Mouse (Mus musculus) lung, postnatal 0 days (tissue): ENCODE data around the gene Pdxdc1.

ENCODE experiments used
- CTCF ChIP-seq: IDR thresholded peaks from 2 replicates; pipeline ENCODE4 v1.5.1; 2016; ENCODE audit warnings: antibody characterized with exemption, mild to moderate bottlenecking
- EP300 ChIP-seq: IDR thresholded peaks from 2 replicates; pipeline ENCODE4 v1.6.1; 2016; ENCODE audit warnings: antibody characterized with exemption, mild to moderate bottlenecking, control low read depth

DNA sequence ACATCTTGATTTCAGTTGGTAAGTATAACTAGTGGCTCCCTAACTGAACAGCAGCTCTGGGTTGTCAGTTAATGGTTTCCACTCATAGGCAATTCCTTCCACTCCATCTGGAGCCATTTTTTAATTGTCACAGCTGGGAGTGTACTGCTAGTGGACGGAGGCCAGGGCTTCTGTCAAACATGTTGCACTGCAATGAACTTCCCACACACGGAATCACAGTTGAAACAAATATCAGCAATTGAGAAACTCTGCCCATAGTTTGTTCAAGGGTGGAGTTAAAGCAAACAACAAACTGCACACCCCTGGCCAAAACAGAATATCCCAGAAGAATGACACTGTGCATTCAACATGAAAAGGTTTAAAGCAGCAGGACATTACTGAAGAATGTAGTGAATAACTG, 4.0 kb downstream of the Pdxdc1 start:
- no peak for TF ChIP-seq EP300
- TF ChIP-seq CTCF: no peak
